Mouse (Mus musculus): Measurements from ENCODE around the gene Mup3.
"Not testable (repeated sequence)": the region's sequence is repeated elsewhere in the genome, so short reads cannot be mapped to it uniquely, and the experiment has no call there.

GRCm38 (mm10) chr4:62054058-62054457 is 33.1 kb downstream of the Mup3 start, which contains the start of gene Mup20:
- not testable (repeated sequence) for TF ChIP-seq POLR2A (IDR thresholded peaks at IDR 0.05; ENCODE audit: control insufficient read depth, extremely low read depth, insufficient read depth, low read length, poor library complexity); CTCF (IDR thresholded peaks at IDR 0.05; ENCODE audit: borderline replicate concordance, control insufficient read depth, extremely low read depth, insufficient read depth, low read length, poor library complexity)

Data from thymus, adult 2 months (tissue).